Mouse (Mus musculus): ENCODE results near the gene Slc7a6os. TPM values are rescaled to one million over a fixed set of nuclear protein-coding genes. Genes with fewer than 3 reads are reported as not detected.

Gene Slc7a6os
- polyA plus RNA-seq, 1 experiment from 2014 or later, result 31.5 TPM

DNA sequence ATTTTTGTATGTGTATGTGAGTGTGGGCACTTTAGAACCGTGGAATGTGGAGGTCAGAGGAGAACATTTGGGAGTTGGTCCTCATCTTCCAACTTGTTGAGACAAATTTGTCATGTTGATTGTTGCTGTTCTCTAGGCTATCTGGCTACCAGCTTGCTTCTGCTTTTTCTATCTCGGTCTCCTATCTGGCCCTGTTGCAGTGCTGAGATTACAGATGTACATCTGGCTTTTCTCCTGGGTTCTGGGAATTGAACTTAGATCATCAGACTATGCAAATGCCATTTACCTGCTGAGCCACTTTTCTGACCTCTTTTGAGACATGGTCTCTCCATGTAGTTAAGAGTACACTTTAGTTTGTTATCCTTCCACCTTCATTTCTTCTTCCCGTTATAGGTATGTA is 37.2 kb downstream of the Slc7a6os start:
- Histone ChIP-seq H3K27ac (replicated peaks) (no peak overlapping the region), H3K36me3 (no peaks in the 10 kb centered on the region), H3K9me3 (no peaks in the 10 kb centered on the region), H3K27me3 (no peaks in the 10 kb centered on the region), H3K4me3 (no peak overlapping the region), H3K4me1 (replicated peaks) (peaks cover 18% of the 10 kb centered on the region), H3K4me2 (no peak overlapping the region), H3K9ac (no peak overlapping the region)
- no peak for ATAC-seq (ENCODE audit: low FRiP score, low read depth)
- WGBS, result 93% methylated on average over 3 of the region's 3 CpGs

DNA sequence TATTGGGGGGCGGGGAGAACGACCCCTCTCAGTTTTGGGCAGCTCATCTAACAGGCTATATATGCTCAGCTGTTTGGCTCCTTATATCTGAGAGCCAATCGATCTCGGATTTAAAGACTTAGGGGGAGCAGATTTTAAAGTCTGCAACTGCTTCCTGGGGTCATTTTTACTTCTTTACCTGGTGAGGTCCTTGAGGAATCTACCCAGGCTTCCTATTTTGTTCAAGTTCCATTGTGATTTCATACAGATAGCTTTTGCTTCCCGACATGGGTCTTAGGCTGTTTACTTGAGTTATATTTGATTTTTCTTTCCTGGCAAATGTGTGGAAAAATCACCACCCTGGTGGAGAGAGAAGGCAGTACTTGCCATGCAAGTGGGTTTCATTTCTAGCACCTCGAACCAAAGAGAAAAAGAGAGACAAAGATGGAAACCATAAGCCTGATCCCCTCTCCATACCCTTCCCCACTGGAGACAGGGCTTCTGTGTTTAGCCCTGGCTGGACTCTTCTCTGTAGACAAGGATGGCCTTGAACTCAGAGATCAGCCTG is 40.7 kb downstream of the Slc7a6os start:
- Histone ChIP-seq H3K9me3 (no peaks in the 10 kb centered on the region), H3K4me3 (peak overlapping the region; percentile 55), H3K27ac (replicated peaks) (peak overlapping the region; percentile 90; the same call in 1 of the 2 replicates), H3K4me2 (peak overlapping the region; percentile 89), H3K27me3 (no peaks in the 10 kb centered on the region), H3K4me1 (replicated peaks) (peaks cover 18% of the 10 kb centered on the region), H3K36me3 (no peaks in the 10 kb centered on the region), H3K9ac (peak overlapping the region; percentile 76)
- ATAC-seq (ENCODE audit: low FRiP score, low read depth), result no peak
- 37% methylated on average over 6 of the region's 6 CpGs for WGBS

DNA sequence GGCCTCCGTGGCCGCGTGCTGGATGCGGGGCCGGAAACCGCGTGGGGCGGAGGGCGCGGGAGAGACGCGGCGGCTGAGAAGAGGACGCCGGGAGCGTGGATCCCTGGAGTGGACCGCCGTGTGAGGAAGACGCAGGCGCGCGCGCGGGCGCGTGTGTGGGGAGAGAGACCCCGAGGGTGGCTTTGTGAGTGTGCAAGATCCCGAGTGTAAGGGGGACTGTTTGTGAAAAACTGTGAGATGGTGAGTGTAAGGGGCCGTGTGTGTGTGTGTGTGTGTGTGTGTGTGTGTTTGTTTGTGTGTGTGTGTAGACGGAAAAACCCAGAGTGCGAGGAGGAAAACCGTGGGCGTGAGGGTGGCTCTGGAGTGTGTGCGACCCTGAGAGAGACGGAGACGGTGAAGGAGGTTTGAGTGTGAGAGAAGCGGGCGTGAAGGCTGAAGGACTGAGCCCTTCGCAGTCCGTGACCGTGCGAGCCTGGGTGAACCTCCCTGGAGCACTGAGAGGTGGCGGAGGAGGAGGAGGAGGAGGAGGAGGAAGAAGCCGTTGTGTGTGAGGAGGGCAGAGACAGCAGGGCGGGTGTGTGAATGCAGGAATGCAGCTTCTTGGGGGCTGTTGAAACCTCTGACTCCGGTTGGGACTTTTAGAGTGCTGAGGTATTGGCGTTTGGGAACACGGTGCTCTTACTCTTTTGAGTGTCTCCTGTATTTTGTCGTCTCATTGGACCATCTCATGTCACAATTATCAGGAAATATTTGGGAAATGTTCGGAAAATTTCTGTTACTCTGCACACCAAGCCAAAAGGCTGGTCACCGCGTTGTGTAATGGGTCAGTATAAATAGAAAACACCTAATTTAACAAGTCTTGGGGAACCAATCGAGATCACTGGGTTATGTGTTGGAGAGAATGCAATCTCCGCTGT is 41.5 kb downstream of the Slc7a6os start:
- Histone ChIP-seq H3K36me3 (peaks cover 3% of the 10 kb centered on the region; the same call in 1 of the 2 replicates), H3K9me3 (no peaks in the 10 kb centered on the region), H3K4me2 (peak overlapping the region; percentile 89), H3K4me3 (peak overlapping the region; percentile 55), H3K27ac (replicated peaks) (peak overlapping the region; percentile 90), H3K9ac (peak overlapping the region; percentile 76), H3K4me1 (replicated peaks) (peaks cover 18% of the 10 kb centered on the region), H3K27me3 (no peaks in the 10 kb centered on the region)
- WGBS, result 2% methylated on average over 54 of the region's 54 CpGs
- peak; percentile 84 for ATAC-seq (ENCODE audit: low FRiP score, low read depth)

DNA sequence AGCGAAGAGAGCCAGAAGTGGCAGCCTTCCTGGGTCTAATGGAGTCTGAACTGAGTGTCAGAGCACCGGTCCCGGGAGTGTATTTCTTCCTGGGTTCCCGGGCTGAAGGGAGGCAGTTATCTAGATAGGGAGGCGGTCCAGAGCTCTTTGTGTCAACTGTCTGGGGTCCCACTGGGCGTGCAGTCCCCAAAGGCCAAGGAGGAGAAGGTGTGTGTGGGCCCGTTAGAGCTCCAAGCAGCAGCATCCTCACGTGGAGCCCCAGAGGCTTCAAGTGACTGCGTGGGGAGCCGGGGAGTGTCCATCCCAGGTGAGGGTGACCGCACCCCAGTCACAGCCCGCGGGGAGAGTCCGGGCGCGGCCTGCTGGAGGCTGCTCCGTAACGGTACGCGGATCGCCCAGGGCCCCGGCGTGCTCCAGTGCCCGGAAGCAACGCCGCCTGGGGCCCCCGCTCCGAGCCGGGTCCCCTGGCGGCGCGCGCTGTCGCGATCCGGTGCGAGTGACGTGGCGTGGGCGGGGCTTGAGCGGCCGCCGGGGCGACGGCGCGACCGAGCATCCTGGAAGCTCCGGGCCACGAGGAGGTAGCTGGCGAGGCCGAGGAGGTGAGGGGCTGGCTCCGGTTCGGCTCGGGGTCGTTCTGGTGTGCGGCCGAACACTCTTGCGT is 42.2 kb downstream of the Slc7a6os start, which contains the start of gene Slc7a6:
Gene Slc7a6 (plus strand): TSS at position 502 of the 661 bp plus-strand sequence.
- WGBS, result under 1% methylated on average over 36 of the region's 59 CpGs
- ATAC-seq (ENCODE audit: low FRiP score, low read depth), result peak; percentile 89

DNA sequence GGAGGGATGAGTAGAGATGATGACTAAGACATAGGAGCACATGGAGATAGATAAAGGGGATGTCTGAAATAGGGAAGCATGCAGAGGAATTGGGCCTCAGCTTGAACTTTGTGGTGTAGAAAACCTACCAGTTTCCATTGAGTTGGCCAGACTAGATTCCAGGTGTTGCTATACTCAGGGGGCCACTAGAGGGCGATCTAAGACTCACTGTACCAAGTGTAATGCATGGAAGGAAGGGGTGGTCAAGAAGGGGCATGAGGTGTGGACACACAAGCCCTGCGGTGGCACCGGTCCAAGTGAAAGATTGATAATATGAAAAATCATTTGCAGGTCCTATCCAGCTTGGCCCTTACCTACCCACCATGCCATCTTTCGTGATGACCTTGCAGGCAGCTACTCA is 45.3 kb downstream of the Slc7a6os start:
- WGBS, result 51% methylated on average over 4 of the region's 4 CpGs
- no peak for ATAC-seq (ENCODE audit: low FRiP score, low read depth)
- peaks cover 35% of the 10 kb centered on the region for H3K36me3 ChIP-seq
- no peak overlapping the region for H3K4me3 ChIP-seq
- no peak overlapping the region for H3K4me2 ChIP-seq
- no peaks in the 10 kb centered on the region for H3K27me3 ChIP-seq
- H3K9me3 ChIP-seq, result no peaks in the 10 kb centered on the region
- H3K4me1 ChIP-seq (replicated peaks), result peaks cover 17% of the 10 kb centered on the region
- H3K27ac ChIP-seq (replicated peaks), result no peak overlapping the region
- no peak overlapping the region for H3K9ac ChIP-seq

More for the DNA sequence above, 42.2 kb downstream of the Slc7a6os start, which contains the start of gene Slc7a6:
- Histone ChIP-seq H3K9me3 (no peaks in the 10 kb centered on the region), H3K36me3 (peaks cover 11% of the 10 kb centered on the region; the same call in 1 of the 2 replicates), H3K4me2 (peak within 1 kb of the TSS; percentile 89), H3K4me1 (replicated peaks) (peaks cover 18% of the 10 kb centered on the region), H3K27ac (replicated peaks) (peak within 1 kb of the TSS; percentile 90), H3K9ac (peak within 1 kb of the TSS; percentile 76), H3K4me3 (peak within 1 kb of the TSS; percentile 55), H3K27me3 (no peaks in the 10 kb centered on the region)

DNA sequence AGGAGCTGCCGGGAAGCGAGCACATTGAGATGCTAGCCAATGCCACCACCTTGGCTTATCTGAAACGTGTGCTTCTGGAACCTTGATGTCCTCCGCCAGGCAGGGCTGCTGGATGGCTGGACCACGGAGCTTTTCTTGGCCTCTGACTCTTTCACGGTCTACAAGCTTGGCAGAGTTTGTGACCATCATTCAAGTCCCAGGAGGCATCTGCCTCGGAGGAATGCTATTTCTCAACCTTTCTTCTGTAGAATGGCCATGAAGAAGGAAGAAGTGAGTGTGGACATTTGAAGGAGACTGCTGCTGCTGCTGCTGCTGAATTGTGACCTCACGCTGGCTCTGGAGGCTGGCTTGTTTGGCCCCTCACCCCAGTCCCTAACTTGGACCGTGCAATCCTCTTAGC is 47.5 kb downstream of the Slc7a6os start:
- ATAC-seq (ENCODE audit: low FRiP score, low read depth), result no peak
- Histone ChIP-seq H3K4me1 (replicated peaks) (peaks cover 8% of the 10 kb centered on the region; the same call in 1 of the 2 replicates), H3K27me3 (no peaks in the 10 kb centered on the region), H3K9ac (no peak overlapping the region), H3K4me2 (no peak overlapping the region), H3K27ac (replicated peaks) (no peak overlapping the region), H3K36me3 (peaks cover 50% of the 10 kb centered on the region), H3K9me3 (no peaks in the 10 kb centered on the region), H3K4me3 (no peak overlapping the region)
- 92% methylated on average over 9 of the region's 9 CpGs for WGBS

DNA sequence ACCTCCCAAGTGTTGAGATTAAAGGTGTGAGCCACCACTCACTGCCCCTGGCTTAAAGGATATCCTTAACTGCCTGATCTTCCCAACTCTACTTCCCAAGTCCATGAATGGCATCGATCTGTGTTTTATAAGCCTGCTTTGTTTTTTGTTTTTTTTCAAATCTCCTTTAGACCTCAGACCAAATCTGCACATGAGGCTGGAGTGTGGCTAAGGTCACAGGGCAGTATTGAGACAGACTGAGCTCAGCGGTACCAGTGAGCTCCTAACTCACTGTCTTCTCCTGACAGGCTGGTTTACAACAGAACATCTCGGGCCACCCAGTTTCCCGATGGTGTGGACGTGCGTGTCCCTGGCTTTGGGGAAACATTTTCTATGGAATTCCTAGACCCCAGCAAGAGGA is 50.9 kb downstream of the Slc7a6os start:
- Histone ChIP-seq H3K36me3 (peaks cover 65% of the 10 kb centered on the region), H3K9ac (no peak overlapping the region), H3K9me3 (no peaks in the 10 kb centered on the region), H3K4me3 (no peak overlapping the region), H3K27ac (replicated peaks) (no peak overlapping the region), H3K4me2 (no peak overlapping the region), H3K4me1 (replicated peaks) (no peaks in the 10 kb centered on the region), H3K27me3 (no peaks in the 10 kb centered on the region)
- ATAC-seq (ENCODE audit: low FRiP score, low read depth), result no peak
- WGBS, result 87% methylated on average over 6 of the region's 6 CpGs

DNA sequence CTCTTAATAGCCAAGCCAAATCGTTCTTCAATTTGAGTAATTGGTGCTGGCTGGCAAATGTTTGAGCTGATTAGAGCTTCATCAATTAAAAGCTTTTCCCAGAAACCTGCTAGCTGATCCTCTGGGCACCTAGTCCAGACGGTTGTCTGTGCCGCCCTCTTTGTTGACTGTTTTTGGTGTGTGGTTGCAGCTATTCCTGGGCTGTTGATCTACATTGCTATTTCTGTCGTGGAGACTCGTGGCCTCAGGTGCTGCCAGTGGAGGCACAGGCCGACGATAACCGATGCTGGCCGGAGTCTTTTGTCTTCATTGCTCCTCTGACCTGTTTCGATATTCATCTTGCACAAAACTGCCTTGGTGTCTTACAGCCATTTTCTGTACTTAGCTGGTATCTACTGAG is 52.4 kb downstream of the Slc7a6os start:
- H3K36me3 ChIP-seq, result peaks cover 56% of the 10 kb centered on the region
- no peaks in the 10 kb centered on the region for H3K4me1 ChIP-seq (replicated peaks)
- H3K4me2 ChIP-seq, result no peak overlapping the region
- no peak overlapping the region for H3K9ac ChIP-seq
- H3K4me3 ChIP-seq, result no peak overlapping the region
- no peak overlapping the region for H3K27ac ChIP-seq (replicated peaks)
- no peak for ATAC-seq (ENCODE audit: low FRiP score, low read depth)
- H3K27me3 ChIP-seq, result no peaks in the 10 kb centered on the region
- WGBS, result 90% methylated on average over 10 of the region's 10 CpGs
- no peaks in the 10 kb centered on the region for H3K9me3 ChIP-seq

DNA sequence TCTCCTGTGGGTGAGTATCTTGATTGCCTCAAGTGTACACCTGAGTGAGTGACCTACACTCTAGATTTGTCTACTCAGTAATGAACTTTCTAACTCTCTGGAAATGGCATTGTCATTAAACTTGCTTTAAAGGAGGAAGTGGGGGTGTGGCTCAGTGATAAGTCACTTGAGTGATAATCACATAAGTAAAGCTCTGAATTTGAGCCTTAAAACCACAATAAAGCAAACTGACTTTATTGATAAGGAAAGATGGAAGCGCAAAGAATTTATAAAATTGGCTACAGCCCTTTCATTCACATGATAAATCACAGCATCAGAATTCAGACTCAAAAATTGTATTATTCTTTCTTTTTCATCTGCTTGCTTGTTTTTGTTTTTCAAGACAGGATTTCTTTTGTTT is 53.3 kb downstream of the Slc7a6os start:
- no peaks in the 10 kb centered on the region for H3K4me1 ChIP-seq (replicated peaks)
- H3K27ac ChIP-seq (replicated peaks), result no peak overlapping the region
- H3K27me3 ChIP-seq, result no peaks in the 10 kb centered on the region
- H3K4me2 ChIP-seq, result no peak overlapping the region
- H3K9ac ChIP-seq, result no peak overlapping the region
- no peak overlapping the region for H3K4me3 ChIP-seq
- no peaks in the 10 kb centered on the region for H3K9me3 ChIP-seq
- H3K36me3 ChIP-seq, result peaks cover 52% of the 10 kb centered on the region
- no peak for ATAC-seq (ENCODE audit: low FRiP score, low read depth)
- 100% methylated on average over 1 of the region's 1 CpGs for WGBS

DNA sequence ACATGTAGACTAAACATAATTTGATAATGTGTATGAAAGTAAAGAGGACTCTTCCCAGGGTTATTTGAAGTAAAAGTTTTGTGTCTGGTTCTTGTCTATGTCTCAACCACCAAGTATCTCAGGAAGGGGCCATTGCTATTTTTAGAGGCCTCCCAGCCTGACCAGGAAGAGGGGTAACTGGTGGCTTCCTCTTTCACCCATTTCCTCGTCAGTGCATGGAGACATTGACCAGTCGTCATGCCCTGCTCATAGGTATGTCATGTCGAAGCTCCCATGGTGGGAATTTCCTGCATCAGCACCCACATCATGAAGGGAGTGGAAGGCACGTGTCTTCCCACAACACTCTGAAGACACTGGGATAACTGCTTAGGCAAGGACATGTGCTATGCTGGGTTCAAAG is 57.9 kb downstream of the Slc7a6os start:
- Histone ChIP-seq H3K9ac (no peak overlapping the region), H3K4me1 (replicated peaks) (peaks cover 19% of the 10 kb centered on the region), H3K27me3 (no peaks in the 10 kb centered on the region), H3K4me2 (no peak overlapping the region), H3K36me3 (peaks cover 15% of the 10 kb centered on the region), H3K9me3 (no peaks in the 10 kb centered on the region), H3K27ac (replicated peaks) (no peak overlapping the region), H3K4me3 (no peak overlapping the region)
- 81% methylated on average over 4 of the region's 4 CpGs for WGBS
- no peak for ATAC-seq (ENCODE audit: low FRiP score, low read depth)

DNA sequence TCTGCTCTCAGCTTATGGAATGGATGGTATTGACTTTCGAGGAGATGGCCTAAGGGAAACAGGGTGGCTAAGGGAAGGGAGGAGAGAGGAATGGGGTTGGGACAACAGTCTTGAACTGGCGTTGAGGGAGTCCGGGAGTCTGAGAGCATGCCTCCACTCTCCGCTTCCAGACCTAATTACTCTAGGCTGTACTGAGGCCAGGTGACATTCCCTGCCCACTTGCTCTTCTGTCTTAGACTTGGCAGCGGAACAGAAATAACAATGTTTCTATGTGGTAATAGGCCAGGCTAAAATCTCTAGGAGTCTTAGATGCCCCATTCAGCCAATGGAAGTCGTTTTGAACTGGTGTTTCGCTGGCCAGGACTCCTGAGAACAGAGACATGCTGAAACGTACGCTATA is 59.7 kb downstream of the Slc7a6os start:
- peaks cover 8% of the 10 kb centered on the region for H3K36me3 ChIP-seq
- H3K4me2 ChIP-seq, result peak overlapping the region; percentile 78
- 79% methylated on average over 9 of the region's 9 CpGs for WGBS
- H3K9me3 ChIP-seq, result no peaks in the 10 kb centered on the region
- ATAC-seq (ENCODE audit: low FRiP score, low read depth), result no peak
- H3K4me3 ChIP-seq, result peak overlapping the region; percentile 90
- H3K27me3 ChIP-seq, result no peaks in the 10 kb centered on the region
- H3K4me1 ChIP-seq (replicated peaks), result peaks cover 19% of the 10 kb centered on the region
- no peak overlapping the region for H3K27ac ChIP-seq (replicated peaks)
- H3K9ac ChIP-seq, result peak overlapping the region; percentile 85
